Mouse (Mus musculus) CD4-positive, CD25-positive, alpha-beta regulatory T cell (primary cell): ENCODE data around the gene Dnajc16. TPM values are rescaled to one million over a fixed set of nuclear protein-coding genes. Genes with fewer than 3 reads are reported as not detected.

Source experiments
- polyA plus RNA-seq: library from polyadenylated mRNA; unstranded; fragments of 100-300 nt; shearing (Covaris generic); gene quantifications from one replicate; pipeline ENCODE4 v1.2.1, GENCODE M21; 2017

Gene Dnajc16
- 4.5 TPM for polyA plus RNA-seq

GRCm38 (mm10) chr4:141790524-141790990 is at the start of gene Dnajc16:
Dnajc16 (minus strand) TSS chr4:141790931.

GRCm38 (mm10) chr4:141826060-141826459 is 35.3 kb upstream of the Dnajc16 start, which contains the start of gene Cela2a:
Cela2a (minus strand) TSS chr4:141826160.

GRCm38 (mm10) chr4:141793282-141794151 is 2.8 kb upstream of the Dnajc16 start, which contains the start of gene Casp9:
Casp9 (plus strand) TSS chr4:141793612.

GRCm38 (mm10) chr4:141746578-141747346 is 44.0 kb downstream of the Dnajc16 start, which contains the start of gene Agmat:
Agmat (plus strand) TSS chr4:141746672.

GRCm38 (mm10) chr4:141722731-141723672 is 67.7 kb downstream of the Dnajc16 start, which contains the start of gene Ddi2:
Ddi2 (minus strand) TSS chr4:141723419.

Other genes starting within 250 kb of the Dnajc16 start
- 0.19 TPM for gene Fblim1, start 184.8 kb downstream of the Dnajc16 start, polyA plus RNA-seq
- gene Tmem82, start 172.3 kb downstream of the Dnajc16 start, polyA plus RNA-seq, result 0.12 TPM
- gene Slc25a34, start 167.1 kb downstream of the Dnajc16 start, polyA plus RNA-seq, result not detected
- gene Plekhm2, start 126.0 kb downstream of the Dnajc16 start, polyA plus RNA-seq, result 11.3 TPM
- not detected for gene Rsc1a1, start 105.3 kb downstream of the Dnajc16 start, polyA plus RNA-seq
- gene Ddi2, start 67.5 kb downstream of the Dnajc16 start, polyA plus RNA-seq, result 25.9 TPM
- gene Agmat, start 44.3 kb downstream of the Dnajc16 start, polyA plus RNA-seq, result not detected
- gene Casp9, start 2.7 kb upstream of the Dnajc16 start, polyA plus RNA-seq, result 18.5 TPM
- 0.47 TPM for gene Cela2a, start 35.2 kb upstream of the Dnajc16 start, polyA plus RNA-seq
- not detected for gene Ctrc, start 55.4 kb upstream of the Dnajc16 start, polyA plus RNA-seq
- 114 TPM for gene Efhd2, start 84.0 kb upstream of the Dnajc16 start, polyA plus RNA-seq
- 0.29 TPM for gene Fhad1, start 224.2 kb upstream of the Dnajc16 start, polyA plus RNA-seq